Mouse (Mus musculus): ENCODE data around the gene St5.

Gene St5

DNA sequence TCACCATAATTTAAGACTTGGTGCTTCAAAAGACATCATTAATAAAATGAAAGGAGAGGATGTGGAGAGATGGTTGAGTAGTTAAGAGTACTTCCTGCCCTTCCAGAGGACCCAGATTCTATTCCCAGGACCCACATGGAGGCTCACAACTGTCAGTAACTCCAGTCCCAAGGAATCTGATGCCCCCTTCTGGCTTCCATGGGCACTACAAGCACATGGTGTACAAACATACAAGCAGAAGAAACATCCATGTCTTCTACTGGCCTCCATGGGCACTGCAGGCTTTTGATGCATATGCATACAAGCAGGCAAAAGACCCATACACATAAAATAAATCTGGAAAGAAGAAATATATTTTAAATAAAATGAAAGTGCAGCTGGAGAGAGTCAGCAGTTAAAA, 3.2 kb downstream of the St5 start:
- DNase-seq (ENCODE audit: low spot score in 2 of 2), result no peak

DNA sequence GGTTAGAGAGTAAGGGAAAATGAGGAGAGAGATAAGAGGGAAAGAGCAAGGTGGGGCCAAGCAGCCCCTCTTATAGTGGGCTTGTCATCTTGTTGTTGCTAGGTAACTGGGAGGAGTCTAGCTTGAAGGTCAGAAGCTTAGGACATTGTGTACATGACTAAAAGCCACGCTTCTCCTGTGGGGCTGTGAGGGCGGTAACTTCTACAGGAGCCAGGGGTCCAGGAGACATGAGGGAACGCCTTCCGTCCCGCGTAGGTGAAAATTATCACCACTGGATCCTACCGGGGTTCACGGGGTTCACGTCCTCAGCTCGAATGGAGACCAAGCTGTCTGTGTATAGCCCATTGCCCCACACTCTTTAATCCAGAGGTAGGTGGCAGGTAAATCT, 8.1 kb downstream of the St5 start:
- DNase-seq (ENCODE audit: low spot score in 2 of 2), result no peak

DNA sequence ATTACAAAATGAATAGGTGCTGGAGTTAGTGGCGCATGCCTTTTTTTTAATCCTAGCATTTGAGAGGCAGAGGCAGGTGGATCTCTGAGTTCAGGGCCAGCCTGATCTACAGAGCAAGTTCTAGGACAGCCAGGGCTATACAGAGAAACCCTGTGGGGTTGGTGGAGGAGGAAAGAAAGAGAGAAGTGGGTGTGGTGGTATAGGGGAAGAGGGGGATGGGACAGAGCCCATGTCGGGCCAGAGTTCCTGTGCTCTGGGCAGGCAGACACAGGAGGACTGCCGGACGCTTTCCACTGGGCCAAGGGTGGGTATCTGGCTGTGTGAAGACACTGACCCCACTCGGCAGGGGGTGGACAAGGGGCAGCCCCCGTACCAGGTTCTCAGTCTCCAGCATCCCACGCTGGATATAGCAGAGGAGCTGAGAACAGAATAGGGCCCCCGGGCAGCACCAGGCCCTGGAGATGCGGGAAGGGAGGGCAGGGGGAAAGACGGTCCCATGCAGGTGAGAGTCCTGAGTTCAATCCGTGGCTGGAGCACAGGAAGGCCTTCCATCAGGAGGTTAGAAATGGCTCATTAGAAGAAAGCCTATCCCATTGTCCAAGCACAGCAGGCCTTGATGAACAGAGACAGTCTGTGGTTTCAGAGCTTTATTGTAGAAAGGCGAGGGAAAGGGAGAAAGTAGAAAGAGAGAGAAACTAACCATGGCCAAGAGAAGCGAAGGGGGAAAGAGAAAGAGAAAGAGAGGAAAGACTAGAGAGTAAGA, 8.6 kb downstream of the St5 start:
- no peak for DNase-seq (ENCODE audit: low spot score in 2 of 2)

DNA sequence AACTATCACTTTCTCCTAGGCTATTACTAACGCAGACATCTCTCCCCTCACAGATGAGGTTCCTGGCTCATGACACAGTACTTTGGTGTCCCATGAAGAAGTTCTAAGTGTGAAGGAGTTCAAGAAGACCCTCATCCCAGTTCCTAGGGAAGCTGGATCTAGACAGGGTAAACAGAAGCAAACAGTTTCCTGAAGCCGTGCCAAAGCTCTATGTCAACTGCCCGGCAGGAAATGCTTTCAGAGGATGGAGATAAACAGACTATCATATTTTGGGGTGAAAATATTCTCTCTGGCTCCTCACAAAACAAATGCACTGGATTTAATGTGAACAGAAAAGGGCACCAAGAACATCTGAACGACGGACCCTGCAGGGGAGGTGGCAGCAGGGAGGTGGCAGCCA, 12.4 kb downstream of the St5 start:
- no peak for DNase-seq (ENCODE audit: low spot score in 2 of 2)

DNA sequence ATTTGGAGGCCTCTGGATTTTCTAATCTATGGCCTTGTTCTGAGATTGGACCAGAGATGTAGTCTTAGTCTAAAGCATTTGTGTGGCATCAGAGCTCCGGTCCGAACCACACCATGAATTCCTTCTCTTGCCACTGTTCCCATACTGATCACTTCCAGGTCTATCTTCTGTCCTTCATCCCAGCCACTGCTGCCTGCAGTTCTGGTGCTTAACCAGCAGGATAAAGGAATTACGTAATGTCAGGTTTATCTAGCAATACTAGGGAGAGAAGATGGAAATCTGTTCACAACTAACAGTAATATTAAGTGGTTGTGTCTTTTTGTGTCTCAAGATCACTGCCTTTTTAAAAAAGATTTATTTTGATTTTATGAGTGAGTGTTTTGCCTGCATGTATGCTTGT, 13.3 kb downstream of the St5 start:
- no peak for DNase-seq (ENCODE audit: low spot score in 2 of 2)

DNA sequence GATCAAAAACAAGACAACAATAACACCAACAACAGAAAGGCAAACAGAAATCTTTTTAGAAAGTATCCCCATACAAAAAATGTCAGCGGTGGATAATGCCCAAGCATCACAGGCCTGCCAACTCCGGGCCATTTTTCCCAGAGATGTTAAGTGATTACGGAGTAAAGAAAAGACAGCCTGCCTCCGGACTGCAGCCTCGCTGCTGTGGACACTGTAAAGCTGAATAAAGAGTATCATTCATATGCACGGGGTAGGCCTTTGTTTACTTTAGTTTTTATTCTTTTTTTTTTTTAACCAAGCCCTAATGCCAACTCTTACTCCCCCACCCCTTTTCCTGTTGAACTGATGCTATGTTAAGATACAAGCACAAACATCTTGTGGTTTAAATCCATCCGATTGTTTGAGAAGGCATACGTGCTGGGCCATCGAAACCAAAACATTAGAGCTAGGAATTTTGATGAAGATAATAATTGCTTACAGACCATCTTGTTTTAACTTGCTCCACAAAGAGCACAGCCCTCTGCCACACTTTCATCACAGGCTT, 16.7 kb downstream of the St5 start:
- no peak for DNase-seq (ENCODE audit: low spot score in 2 of 2)

DNA sequence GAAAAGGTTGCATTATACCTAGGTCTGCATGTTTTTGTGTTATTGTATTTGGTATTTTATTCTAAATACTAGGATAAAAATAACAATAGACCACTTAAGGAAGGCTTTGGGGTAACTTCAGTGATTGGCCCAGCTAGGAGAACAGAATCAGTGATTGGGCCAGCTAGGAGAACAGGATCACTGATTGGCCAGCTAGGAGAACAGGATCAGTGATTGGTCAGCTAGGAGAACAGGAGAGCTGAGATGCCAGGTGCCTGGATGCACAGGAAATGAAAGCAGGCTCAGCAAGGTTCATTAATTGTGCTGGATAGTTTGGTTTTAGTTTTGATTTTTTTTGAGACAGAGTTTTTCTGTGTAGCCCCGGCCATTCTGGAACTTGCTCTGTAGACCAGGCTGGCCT, 22.5 kb downstream of the St5 start:
- DNase-seq (ENCODE audit: low spot score in 2 of 2), result no peak

DNA sequence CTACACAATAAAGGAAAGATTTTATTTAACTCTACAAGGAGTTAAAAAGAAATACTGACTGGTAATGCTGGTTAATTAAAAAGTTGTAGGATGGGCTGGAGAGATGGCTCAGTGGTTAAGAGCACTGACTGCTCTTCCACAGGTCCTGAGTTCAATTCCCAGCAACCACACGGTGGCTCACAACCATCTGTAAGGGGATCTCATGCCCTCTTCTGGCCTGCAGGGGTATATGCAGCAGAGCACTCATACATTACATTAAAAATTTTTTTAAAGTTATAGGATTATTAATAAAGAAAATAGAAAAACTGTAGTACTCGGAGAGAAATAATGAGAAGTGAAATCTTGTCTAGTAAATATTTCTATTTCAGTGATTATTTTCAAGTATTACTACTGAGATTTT, 23.1 kb downstream of the St5 start:
- no peak for DNase-seq (ENCODE audit: low spot score in 2 of 2)

DNA sequence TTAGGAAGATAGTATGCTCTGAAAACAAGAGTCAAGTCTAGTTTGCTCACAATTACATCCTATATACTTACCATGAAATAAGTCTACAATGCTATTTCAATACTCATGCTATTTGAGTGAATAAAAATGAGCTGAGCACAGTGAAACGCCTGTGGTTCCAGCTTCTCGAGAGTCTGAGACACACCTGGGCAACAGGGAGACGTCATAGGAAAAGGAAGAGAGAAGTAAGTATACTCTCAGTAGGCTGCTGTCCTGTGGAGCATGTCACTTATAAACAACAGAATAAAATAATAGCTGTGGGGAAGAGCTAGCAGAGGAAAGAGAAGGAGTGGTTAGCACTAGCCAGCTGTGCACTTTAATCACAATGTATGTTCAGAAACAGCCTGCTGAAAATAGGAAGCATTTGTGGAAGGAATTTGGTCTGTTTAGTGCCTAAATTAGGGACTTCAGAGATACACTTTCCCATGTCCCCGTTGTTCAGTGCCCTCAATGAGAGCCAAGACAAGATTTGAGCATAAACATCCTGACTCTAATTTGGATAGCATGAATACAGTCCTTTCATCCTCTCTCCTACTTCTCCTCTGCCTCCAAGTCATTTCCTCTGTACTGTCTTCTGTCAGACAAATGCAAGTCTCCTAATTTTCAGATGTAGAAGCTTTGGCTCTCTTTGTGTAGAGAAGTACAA, 28.3 kb downstream of the St5 start:
- no peak for DNase-seq (ENCODE audit: low spot score in 2 of 2)

DNA sequence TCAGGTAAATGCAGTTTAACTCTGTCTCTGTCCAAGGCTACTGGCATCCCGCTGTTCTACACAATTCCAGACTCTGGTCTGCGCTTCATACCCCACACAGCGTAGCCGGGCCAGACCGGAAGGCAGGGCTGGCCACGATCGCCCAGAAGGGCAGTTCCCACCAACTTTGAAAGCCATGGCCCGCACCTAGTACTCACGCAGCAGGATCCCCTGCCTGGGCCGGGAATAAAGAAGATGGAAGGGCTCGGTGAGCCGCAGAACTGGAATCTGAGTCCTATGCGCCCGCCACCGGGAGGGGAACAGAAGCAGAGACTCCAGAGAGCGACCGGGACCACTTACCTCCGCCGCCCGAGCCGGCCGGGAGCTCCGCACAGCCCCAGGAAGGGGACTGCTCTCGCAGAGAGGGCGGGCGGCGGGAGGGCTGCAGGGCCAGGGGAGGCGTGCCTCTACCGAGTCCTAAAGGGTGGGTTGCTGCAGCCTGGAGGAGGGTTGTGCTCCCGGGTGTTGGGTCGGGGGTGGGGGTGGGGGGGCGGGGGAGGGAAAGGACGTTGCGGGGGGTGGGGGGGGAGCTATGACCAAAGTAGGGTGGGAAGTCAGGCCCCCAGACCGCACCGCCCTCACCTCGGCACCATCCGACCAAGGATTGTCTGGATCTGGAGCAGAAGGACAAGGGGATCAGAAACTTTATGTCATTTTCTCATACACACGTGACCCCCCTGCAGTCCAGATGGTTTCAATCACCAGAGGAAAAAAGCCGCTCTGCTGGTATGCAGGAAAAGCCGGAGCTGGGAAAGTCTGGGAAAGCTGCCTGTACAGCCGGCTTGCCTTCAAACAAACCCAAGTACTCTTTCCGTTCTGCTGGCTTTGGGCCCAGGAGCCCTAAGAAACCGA, 31.6 kb downstream of the St5 start:
- DNase-seq (ENCODE audit: low spot score in 2 of 2), result peak; percentile 55 to 68

DNA sequence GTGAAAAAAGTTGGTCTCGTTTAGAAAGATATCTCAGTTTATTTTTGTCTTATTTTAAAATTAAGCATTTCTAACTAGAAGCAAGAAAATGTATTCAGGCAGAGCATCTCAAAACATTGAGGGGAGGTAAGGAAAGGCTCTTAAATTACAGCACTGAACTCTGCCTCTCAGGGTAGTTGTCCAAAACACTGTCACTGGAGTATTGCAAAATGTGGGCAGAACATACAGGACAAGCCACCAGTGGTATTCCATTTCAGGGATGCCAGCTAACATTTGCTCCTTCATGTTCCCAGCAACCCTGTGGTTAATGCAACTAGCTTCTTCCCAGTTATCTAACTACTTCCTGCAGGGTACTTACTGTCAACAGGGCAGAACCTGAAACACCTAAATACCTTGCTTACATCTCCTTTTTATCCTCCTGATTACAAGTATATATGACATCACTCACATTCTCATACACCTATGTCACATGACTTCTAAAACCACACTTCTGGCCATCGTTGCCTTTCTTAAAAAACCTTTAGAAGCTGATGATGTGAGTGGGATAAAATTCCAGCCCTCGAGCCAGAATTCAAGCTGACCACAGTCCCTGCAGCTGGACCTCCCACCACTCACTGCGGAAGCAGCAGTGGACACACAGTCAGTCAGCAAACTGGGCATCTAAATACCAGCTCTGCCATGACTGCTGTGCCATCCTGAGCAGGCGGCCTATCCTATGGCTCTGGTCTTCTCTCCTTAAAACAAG, 33.8 kb downstream of the St5 start:
- no peak for DNase-seq (ENCODE audit: low spot score in 2 of 2)

DNA sequence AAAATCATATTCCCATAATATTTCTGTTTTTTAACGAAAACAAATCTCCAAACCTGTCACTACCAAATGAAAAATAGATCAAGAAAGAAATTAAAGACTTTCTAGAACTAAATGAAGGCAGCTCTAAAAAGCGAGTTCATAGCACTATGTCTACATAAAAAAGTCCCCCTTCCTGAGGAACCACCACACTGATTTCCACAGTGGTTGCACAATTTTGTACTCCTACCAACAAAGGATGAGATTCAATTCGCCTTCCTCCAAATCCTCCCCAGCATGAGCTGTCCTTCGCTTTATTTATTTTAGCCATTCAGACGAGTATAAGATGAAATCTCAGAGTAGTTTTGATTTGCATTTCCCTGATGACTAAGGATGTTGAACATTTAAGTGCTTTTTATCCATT, 36.7 kb downstream of the St5 start:
- DNase-seq (ENCODE audit: low spot score in 2 of 2), result no peak

DNA sequence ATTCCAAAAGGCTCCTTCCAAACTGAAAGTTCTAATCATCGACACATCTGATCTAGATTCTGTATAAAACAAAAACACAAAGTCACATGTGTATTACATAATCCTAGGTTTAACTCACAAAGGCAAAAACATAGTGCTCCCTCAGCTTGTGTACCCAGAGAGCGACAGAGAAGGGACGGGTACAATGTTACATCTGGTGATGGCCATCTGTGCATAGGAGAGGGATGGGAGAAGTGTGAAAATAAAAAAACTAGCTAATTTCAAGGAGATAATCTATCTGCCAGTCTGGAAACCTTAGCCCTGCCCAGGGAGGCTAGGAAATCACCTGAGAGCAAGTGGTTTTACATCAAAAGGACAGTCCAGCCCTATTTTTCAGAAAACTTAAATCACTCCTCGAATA, 40.8 kb downstream of the St5 start:
- DNase-seq (ENCODE audit: low spot score in 2 of 2), result no peak

DNA sequence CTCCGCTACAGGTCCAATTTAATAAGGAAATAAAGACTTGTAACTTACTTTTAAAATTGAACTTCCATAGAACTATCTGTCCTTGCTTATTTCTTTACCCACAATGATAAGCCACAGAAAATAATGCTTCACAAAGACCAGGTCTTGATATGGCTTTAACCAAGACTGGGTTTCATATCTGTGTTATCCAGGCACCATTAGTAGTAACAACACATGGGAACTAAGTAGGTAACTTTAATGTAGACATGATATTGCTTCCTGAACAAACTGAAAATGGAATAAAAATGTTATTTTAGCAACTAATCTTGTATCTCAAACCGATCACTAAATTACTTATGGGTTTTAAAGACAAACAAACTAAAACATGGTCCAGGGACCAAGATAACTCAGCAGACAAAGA, 44.1 kb downstream of the St5 start:
- no peak for DNase-seq (ENCODE audit: low spot score in 2 of 2)

DNA sequence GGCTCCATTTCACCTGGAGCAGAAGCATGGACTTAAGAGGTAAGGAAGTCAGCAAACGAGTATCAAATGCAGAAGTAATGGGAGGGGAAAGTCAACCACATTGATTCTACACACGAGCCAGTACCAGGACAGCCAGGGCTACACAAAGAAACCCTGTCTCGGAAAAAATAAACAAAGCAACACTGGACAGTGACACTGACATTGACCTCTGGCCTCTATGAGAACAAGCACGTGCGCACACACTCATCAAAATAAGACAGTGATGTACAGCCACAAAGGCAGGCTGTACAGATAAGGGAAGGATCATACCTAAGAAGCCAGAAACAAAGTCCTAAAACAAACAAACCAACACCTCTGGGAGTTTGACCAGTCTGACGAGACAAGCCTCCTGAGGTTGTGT, 45.5 kb downstream of the St5 start:
- DNase-seq (ENCODE audit: low spot score in 2 of 2), result no peak

DNA sequence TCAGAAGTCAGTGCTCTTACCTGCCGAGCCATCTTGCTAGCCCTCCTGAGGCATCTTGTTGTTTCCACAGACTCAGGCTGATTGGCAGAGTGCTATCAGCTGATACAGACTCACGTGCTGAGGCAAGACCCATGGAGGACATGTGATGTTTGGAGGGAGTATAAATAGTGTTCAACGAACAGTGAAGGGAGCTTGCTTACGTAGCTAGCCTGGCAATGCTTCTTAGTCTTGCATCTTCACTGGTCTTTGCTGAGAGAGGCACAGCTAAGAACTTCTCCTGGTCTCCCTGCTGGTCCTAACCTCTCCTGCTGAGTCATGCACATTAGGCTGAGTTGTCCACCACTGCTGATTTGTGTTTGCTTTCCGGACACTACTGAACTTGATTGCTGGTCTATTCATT, 48.5 kb downstream of the St5 start:
- no peak for DNase-seq (ENCODE audit: low spot score in 2 of 2)

DNA sequence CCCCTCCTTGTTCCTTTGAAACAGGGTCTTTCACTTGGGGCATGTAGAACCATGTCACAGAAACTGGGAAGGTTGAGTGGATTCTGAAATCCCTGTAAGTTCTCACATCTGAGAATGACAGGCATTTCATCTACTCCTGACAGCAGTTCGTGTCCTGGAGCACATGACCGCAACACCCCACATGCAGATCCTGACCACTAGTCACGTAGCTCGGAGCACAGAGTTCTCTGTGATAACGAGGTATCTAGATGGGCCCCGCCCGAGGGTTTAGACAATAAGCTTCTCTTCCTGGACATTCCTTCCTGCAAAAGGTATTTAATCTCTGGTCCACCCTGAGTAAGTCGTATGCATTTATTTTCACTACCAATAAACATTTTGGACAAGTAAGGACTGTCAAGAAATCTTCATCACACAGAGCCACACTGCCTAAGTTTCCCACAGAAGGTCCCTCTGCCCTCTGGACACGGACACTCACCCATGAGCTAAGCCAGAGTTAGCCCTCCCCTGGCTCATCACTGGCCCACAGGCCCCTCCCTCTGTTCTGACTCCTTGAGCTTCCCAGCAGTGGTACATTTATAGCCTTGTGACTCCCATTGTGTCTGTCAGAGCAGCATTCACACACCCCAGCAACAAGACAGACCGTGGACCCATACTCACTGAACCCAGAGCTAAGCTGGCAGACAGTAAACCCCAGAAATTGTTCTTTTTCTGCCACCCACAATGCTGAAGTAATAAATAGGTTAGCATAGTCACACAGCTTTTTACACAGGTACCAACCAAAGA, 54.4 kb downstream of the St5 start:
- no peak for DNase-seq (ENCODE audit: low spot score in 2 of 2)

DNA sequence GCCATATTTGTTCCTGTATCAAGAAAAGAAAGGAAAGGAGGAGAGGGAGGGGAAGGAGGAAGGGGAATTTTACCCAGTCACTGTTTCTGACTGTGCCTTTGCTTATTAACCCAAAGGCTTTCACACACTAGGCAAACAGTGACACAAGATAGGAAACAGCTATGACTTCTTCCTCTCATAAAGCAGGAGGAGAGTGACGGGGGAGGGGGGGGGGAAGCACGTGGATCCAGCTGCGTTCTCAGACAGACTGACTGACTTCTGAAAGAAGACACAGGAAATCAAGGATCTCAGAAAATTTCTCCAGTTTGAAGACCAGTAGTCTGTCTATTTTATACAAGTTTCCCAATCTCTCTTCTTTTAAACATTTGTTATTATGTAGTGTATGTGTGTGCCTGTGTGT, 56.8 kb downstream of the St5 start:
- DNase-seq (ENCODE audit: low spot score in 2 of 2), result no peak

DNA sequence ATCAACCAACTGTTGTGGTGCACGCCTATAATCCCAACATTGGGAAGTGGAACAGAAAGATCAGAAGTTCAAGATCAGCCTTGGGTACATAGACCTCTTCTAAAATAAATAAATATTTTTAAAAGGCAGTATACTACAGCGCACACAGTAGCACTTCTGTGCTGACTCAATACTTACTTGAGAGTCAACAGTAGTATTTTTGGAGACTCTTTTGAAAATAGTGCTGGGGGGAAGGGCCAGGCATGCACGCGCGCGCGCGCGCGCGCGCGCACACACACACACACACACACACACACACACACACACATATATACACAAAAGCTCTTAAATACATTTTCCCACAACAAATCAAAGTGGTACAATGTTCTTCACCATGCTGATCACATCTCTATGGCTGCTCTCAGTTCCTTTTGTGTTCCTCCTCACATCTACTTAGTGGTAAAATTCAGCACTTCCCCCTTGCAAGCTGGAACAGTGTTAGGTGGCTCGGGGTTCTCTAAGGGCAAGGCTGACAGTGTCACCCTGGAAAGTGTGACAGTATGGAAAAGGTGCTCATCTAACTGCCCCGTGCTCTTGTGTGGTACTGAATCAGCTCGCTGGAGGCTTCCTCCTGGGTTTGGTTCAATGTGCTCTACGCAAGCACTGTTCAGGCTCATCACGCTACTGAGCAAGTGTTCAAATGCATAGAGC, 60.0 kb downstream of the St5 start:
- DNase-seq (ENCODE audit: low spot score in 2 of 2), result no peak

DNA sequence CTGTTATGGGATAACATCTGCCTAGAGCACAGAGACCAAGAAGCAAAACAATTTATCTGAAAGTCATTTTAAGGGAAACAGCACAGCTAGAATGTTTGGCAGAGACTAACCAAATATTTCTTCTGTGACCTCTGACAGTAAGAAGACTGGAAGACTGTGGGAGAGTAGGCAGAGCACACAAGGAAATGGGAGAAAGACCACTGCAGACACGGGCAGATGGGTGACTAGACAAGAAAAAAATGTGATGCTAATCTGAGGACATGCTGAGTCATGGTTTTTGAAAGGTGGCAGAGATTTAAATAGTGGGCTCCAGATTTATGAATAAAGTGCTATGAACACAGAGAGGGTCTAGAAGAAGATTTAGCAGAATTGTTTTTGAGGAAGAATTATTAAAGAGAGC, 61.4 kb downstream of the St5 start:
- DNase-seq (ENCODE audit: low spot score in 2 of 2), result no peak
